Mouse (Mus musculus) adrenal gland, postnatal 4 days (tissue): ENCODE measurements around the gene Tcp1. TPM values are rescaled to one million over a fixed set of nuclear protein-coding genes. Genes with fewer than 3 reads are reported as not detected.
"Not testable (repeated sequence)": the region's sequence is repeated elsewhere in the genome, so short reads cannot be mapped to it uniquely, and the experiment has no call there.

Experiments
- DNase-seq, 2 experiments: peaks; one replicate each; pipeline ENCODE4 v3.0.0; 2021 to 2022; ENCODE audit warnings: low spot score in 2 of 2, mixed read lengths in 2 of 2
- total RNA-seq, 2 experiments: library from RNA; stranded (reverse); gene quantifications; 2 replicates each; pipeline ENCODE4 v1.2.3; 2021

Tcp1 gene
- total RNA-seq, 2 experiments from 2014 or later = 256 to 260 TPM

GRCm38 (mm10) chr17:12909361-12910280 lies 5.9 kb upstream of the Tcp1 start, which contains the start of gene Pnldc1:
Gene Pnldc1 (minus strand): TSS chr17:12910230.
- DNase-seq = no peak

- DNase-seq = no peak
Observed at GRCm38 (mm10) chr17:12910391-12910790, 5.1 kb upstream of the Tcp1 start.

GRCm38 (mm10) chr17:12915881-12916583 lies 531 bp downstream of the Tcp1 start, which contains the start of gene Mrpl18:
Gene Mrpl18 (minus strand): TSS chr17:12916345.
- peak; percentile 86 to 96 for DNase-seq

GRCm38 (mm10) chr17:12916588-12917380 lies 1.3 kb downstream of the Tcp1 start:
- DNase-seq = no peak

- no peak for DNase-seq
Observed at GRCm38 (mm10) chr17:12921073-12921472, 5.6 kb downstream of the Tcp1 start.

GRCm38 (mm10) chr17:12925001-12925400 lies 9.5 kb downstream of the Tcp1 start:
- DNase-seq = no peak

GRCm38 (mm10) chr17:12925703-12926180 lies 10.2 kb downstream of the Tcp1 start:
- no peak for DNase-seq

GRCm38 (mm10) chr17:12931576-12931975 lies 16.1 kb downstream of the Tcp1 start:
- not testable (repeated sequence) for DNase-seq

- DNase-seq = no peak
Observed at GRCm38 (mm10) chr17:12935719-12936118, 20.2 kb downstream of the Tcp1 start.

GRCm38 (mm10) chr17:12937412-12937970 lies 22.0 kb downstream of the Tcp1 start:
- no peak for DNase-seq

- no peak for DNase-seq
Observed at GRCm38 (mm10) chr17:12938077-12938476, 22.6 kb downstream of the Tcp1 start.

- not testable (repeated sequence) for DNase-seq
Observed at GRCm38 (mm10) chr17:12939377-12940148, 24.1 kb downstream of the Tcp1 start.

- DNase-seq = no peak
Observed at GRCm38 (mm10) chr17:12940151-12940805, 24.8 kb downstream of the Tcp1 start, which contains the start of gene Acat3. Gene Acat3 (minus strand): TSS chr17:12940600.

- DNase-seq = no peak
Observed at GRCm38 (mm10) chr17:12941543-12942260, 26.2 kb downstream of the Tcp1 start.

- no peak for DNase-seq
Observed at GRCm38 (mm10) chr17:12942459-12943162, 27.1 kb downstream of the Tcp1 start.

- no peak for DNase-seq
Observed at GRCm38 (mm10) chr17:12949669-12950068, 34.2 kb downstream of the Tcp1 start.

- no peak for DNase-seq
Observed at GRCm38 (mm10) chr17:12956664-12957063, 41.2 kb downstream of the Tcp1 start.

- not testable (repeated sequence) for DNase-seq
Observed at GRCm38 (mm10) chr17:12959377-12959776, 43.9 kb downstream of the Tcp1 start.
